Mouse (Mus musculus): ENCODE data around the gene Ppp1r12a. TPM values are rescaled to one million over a fixed set of nuclear protein-coding genes. Genes with fewer than 3 reads are reported as not detected.

Gene Ppp1r12a
- polyA plus RNA-seq, 1 experiment from 2014 or later, result 64.9 TPM

DNA sequence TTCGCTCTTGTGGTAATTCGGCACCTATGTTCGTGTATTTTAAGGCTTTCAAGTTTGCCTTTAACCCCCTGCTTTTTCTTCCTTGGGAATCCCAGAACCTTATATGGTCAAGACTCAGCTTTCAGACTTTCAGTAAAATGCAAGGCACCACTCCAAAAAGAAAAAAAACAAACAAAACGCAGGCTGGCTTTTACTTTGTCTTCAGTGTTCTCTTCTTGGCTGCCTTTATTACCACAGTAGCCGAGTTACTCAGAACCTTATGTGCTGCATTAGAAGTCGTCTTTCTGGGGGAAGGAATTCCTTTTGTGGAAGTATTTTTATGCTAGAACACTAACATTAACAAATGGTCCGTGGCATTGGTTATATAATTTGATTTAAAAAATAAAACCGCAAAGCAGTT is 22.8 kb downstream of the Ppp1r12a start:
- Histone ChIP-seq H3K9me3 (replicated peaks; ENCODE audit: control insufficient read depth, low read length) (no peaks in the 10 kb centered on the region), H3K9ac (ENCODE audit: low read length) (no peak overlapping the region), H3K27me3 (replicated peaks; ENCODE audit: control insufficient read depth, insufficient read depth, low read length) (no peaks in the 10 kb centered on the region), H3K4me3 (ENCODE audit: low read depth, low read length) (no peak overlapping the region), H3K36me3 (ENCODE audit: control insufficient read depth, insufficient read depth, low read length) (no peaks in the 10 kb centered on the region), H3K27ac (ENCODE audit: low read depth, low read length) (no peak overlapping the region), H3K4me1 (ENCODE audit: control insufficient read depth, insufficient read depth, low read length) (no peaks in the 10 kb centered on the region), H3K4me2 (ENCODE audit: low read length) (no peak overlapping the region)
- DNase-seq (ENCODE audit: low spot score) (peak; percentile 10), ATAC-seq (no peak)
- WGBS, result 86% methylated on average over 8 of the region's 8 CpGs

GRCm38 (mm10) chr10:108185265-108185664 is 23.3 kb downstream of the Ppp1r12a start:
- WGBS, result 90% methylated on average over 3 of the region's 3 CpGs
- Histone ChIP-seq H3K36me3 (ENCODE audit: control insufficient read depth, insufficient read depth, low read length) (no peaks in the 10 kb centered on the region), H3K9me3 (replicated peaks; ENCODE audit: control insufficient read depth, low read length) (no peaks in the 10 kb centered on the region), H3K27ac (ENCODE audit: low read depth, low read length) (no peak overlapping the region), H3K27me3 (replicated peaks; ENCODE audit: control insufficient read depth, insufficient read depth, low read length) (no peaks in the 10 kb centered on the region), H3K4me1 (ENCODE audit: control insufficient read depth, insufficient read depth, low read length) (no peaks in the 10 kb centered on the region), H3K4me2 (ENCODE audit: low read length) (no peak overlapping the region), H3K4me3 (ENCODE audit: low read depth, low read length) (no peak overlapping the region), H3K9ac (ENCODE audit: low read length) (no peak overlapping the region)
- ATAC-seq (no peak), DNase-seq (ENCODE audit: low spot score) (no peak)

DNA sequence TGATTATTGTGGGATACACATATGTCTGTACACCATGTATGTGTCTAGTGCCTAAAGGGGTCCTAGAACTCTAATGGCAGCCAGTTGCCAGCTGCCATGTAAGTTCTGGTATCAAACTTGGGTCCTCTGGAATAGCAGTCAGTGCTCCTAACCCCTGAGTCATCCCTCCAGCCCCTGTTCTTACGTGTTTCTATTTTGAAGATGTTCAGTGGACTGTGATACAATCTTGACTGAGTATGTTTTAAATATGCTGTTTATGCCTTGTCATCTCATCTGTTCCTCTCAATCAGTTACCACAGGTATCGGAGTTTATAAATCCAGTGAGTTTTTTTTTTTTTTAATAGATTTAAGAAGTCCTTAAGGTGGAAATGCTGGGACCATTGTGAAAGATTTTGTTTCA is 27.3 kb downstream of the Ppp1r12a start:
- Histone ChIP-seq H3K4me3 (ENCODE audit: low read depth, low read length) (no peak overlapping the region), H3K27me3 (replicated peaks; ENCODE audit: control insufficient read depth, insufficient read depth, low read length) (no peaks in the 10 kb centered on the region), H3K4me1 (ENCODE audit: control insufficient read depth, insufficient read depth, low read length) (peaks cover 5% of the 10 kb centered on the region; the same call in 1 of the 2 replicates), H3K9me3 (replicated peaks; ENCODE audit: control insufficient read depth, low read length) (no peaks in the 10 kb centered on the region), H3K9ac (ENCODE audit: low read length) (no peak overlapping the region), H3K27ac (ENCODE audit: low read depth, low read length) (no peak overlapping the region), H3K36me3 (ENCODE audit: control insufficient read depth, insufficient read depth, low read length) (no peaks in the 10 kb centered on the region), H3K4me2 (ENCODE audit: low read length) (no peak overlapping the region)
- WGBS, result 89% methylated on average over 2 of the region's 2 CpGs
- ATAC-seq, result no peak
- no peak for DNase-seq (ENCODE audit: low spot score)

DNA sequence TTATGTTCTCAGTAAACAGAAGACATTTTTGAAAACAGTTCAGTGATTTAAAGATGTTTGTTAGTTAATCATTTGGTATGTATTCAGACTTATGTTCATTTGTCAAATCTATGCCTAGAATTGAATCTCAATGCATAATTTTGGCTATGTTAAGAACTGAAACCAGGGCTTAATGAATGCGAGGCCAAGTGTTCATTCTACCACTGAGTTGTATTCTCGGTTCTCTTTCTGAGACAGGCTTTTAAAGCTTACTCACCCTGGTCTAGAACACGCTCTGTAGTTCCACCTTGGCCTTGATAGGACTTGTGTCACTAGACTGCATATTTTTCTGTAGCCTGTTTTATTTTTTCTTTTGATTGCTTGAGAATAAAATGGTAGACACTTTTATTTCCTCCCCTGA is 28.0 kb downstream of the Ppp1r12a start:
- 83% methylated on average over 3 of the region's 3 CpGs for WGBS
- Histone ChIP-seq H3K4me1 (ENCODE audit: control insufficient read depth, insufficient read depth, low read length) (peaks cover 5% of the 10 kb centered on the region; the same call in 1 of the 2 replicates), H3K4me2 (ENCODE audit: low read length) (no peak overlapping the region), H3K9me3 (replicated peaks; ENCODE audit: control insufficient read depth, low read length) (no peaks in the 10 kb centered on the region), H3K27me3 (replicated peaks; ENCODE audit: control insufficient read depth, insufficient read depth, low read length) (no peaks in the 10 kb centered on the region), H3K27ac (ENCODE audit: low read depth, low read length) (no peak overlapping the region), H3K36me3 (ENCODE audit: control insufficient read depth, insufficient read depth, low read length) (no peaks in the 10 kb centered on the region), H3K9ac (ENCODE audit: low read length) (no peak overlapping the region), H3K4me3 (ENCODE audit: low read depth, low read length) (no peak overlapping the region)
- ATAC-seq (no peak), DNase-seq (ENCODE audit: low spot score) (no peak)

GRCm38 (mm10) chr10:108190626-108191025 is 28.6 kb downstream of the Ppp1r12a start:
- ATAC-seq (no peak), DNase-seq (ENCODE audit: low spot score) (peak; percentile 22)
- Histone ChIP-seq H3K4me3 (ENCODE audit: low read depth, low read length) (no peak overlapping the region), H3K27me3 (replicated peaks; ENCODE audit: control insufficient read depth, insufficient read depth, low read length) (no peaks in the 10 kb centered on the region), H3K4me1 (ENCODE audit: control insufficient read depth, insufficient read depth, low read length) (peaks cover 5% of the 10 kb centered on the region; the same call in 1 of the 2 replicates), H3K4me2 (ENCODE audit: low read length) (no peak overlapping the region), H3K36me3 (ENCODE audit: control insufficient read depth, insufficient read depth, low read length) (no peaks in the 10 kb centered on the region), H3K9ac (ENCODE audit: low read length) (no peak overlapping the region), H3K9me3 (replicated peaks; ENCODE audit: control insufficient read depth, low read length) (no peaks in the 10 kb centered on the region), H3K27ac (ENCODE audit: low read depth, low read length) (no peak overlapping the region)

DNA sequence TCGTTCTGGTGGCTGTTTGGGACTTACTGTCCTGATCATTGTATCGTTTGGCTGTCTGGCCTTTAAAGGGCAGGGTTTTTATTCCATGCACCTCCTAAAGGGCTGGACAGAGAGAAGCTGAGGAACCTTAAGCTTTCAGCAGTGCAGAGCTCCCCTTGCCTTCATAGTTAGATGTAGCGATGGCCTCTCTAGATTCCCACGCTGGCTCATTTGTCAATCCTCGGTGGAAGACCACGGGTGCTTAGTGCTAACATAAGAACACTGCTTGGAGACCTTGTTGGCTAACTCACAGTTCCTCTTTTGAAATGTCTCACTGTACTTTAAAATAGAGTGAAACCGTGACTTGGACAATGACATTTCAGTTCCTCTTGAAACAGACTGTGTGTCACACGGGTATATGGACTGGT is 29.4 kb downstream of the Ppp1r12a start:
- peaks cover 5% of the 10 kb centered on the region; the same call in 1 of the 2 replicates for H3K4me1 ChIP-seq (ENCODE audit: control insufficient read depth, insufficient read depth, low read length)
- no peak overlapping the region for H3K9ac ChIP-seq (ENCODE audit: low read length)
- H3K9me3 ChIP-seq (replicated peaks; ENCODE audit: control insufficient read depth, low read length), result no peaks in the 10 kb centered on the region
- no peak overlapping the region for H3K4me2 ChIP-seq (ENCODE audit: low read length)
- DNase-seq (ENCODE audit: low spot score), result no peak
- 62% methylated on average over 8 of the region's 8 CpGs for WGBS
- H3K27me3 ChIP-seq (replicated peaks; ENCODE audit: control insufficient read depth, insufficient read depth, low read length), result no peaks in the 10 kb centered on the region
- no peaks in the 10 kb centered on the region for H3K36me3 ChIP-seq (ENCODE audit: control insufficient read depth, insufficient read depth, low read length)
- H3K4me3 ChIP-seq (ENCODE audit: low read depth, low read length), result no peak overlapping the region
- no peak overlapping the region for H3K27ac ChIP-seq (ENCODE audit: low read depth, low read length)
- no peak for ATAC-seq

- H3K9ac ChIP-seq (ENCODE audit: low read length), result no peak overlapping the region
- no peaks in the 10 kb centered on the region for H3K36me3 ChIP-seq (ENCODE audit: control insufficient read depth, insufficient read depth, low read length)
- no peak overlapping the region for H3K4me3 ChIP-seq (ENCODE audit: low read depth, low read length)
- ATAC-seq (no peak), DNase-seq (ENCODE audit: low spot score) (no peak)
- peaks cover 5% of the 10 kb centered on the region; the same call in 1 of the 2 replicates for H3K4me1 ChIP-seq (ENCODE audit: control insufficient read depth, insufficient read depth, low read length)
- no peak overlapping the region for H3K27ac ChIP-seq (ENCODE audit: low read depth, low read length)
- no peak overlapping the region for H3K4me2 ChIP-seq (ENCODE audit: low read length)
- 58% methylated on average over 2 of the region's 2 CpGs for WGBS
- no peaks in the 10 kb centered on the region for H3K9me3 ChIP-seq (replicated peaks; ENCODE audit: control insufficient read depth, low read length)
- H3K27me3 ChIP-seq (replicated peaks; ENCODE audit: control insufficient read depth, insufficient read depth, low read length), result no peaks in the 10 kb centered on the region
Measured at GRCm38 (mm10) chr10:108192306-108192705, 30.3 kb downstream of the Ppp1r12a start.

DNA sequence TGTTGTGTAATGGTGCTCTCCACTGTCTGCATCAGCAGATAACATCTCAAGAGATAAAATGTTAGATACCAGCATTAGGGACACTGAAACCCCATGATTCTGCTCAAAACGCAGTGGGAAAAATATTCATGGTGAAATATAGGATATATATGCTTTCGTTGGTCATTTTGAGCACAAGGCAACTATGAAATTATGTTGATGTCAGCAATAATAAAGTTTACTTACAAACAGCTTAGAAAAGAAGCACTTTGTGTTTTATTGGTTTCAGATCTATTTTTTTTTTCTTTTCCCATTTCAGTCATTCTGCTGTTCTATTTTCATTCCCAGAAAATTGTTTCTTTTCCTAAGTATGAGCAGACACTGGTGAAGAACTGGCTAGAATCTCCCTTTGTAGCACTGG is 34.1 kb downstream of the Ppp1r12a start:
- no peak overlapping the region for H3K4me2 ChIP-seq (ENCODE audit: low read length)
- peaks cover 5% of the 10 kb centered on the region; the same call in 1 of the 2 replicates for H3K4me1 ChIP-seq (ENCODE audit: control insufficient read depth, insufficient read depth, low read length)
- DNase-seq (ENCODE audit: low spot score) (no peak), ATAC-seq (no peak)
- 0 out of 2 replicates have a peak, but pooled peaks cover 4% of the 10 kb centered on the region for H3K36me3 ChIP-seq (ENCODE audit: control insufficient read depth, insufficient read depth, low read length)
- H3K27me3 ChIP-seq (replicated peaks; ENCODE audit: control insufficient read depth, insufficient read depth, low read length), result no peaks in the 10 kb centered on the region
- no peak overlapping the region for H3K4me3 ChIP-seq (ENCODE audit: low read depth, low read length)
- WGBS, result 95% methylated on average over 2 of the region's 2 CpGs
- H3K9ac ChIP-seq (ENCODE audit: low read length), result no peak overlapping the region
- no peak overlapping the region for H3K27ac ChIP-seq (ENCODE audit: low read depth, low read length)
- H3K9me3 ChIP-seq (replicated peaks; ENCODE audit: control insufficient read depth, low read length), result no peaks in the 10 kb centered on the region

DNA sequence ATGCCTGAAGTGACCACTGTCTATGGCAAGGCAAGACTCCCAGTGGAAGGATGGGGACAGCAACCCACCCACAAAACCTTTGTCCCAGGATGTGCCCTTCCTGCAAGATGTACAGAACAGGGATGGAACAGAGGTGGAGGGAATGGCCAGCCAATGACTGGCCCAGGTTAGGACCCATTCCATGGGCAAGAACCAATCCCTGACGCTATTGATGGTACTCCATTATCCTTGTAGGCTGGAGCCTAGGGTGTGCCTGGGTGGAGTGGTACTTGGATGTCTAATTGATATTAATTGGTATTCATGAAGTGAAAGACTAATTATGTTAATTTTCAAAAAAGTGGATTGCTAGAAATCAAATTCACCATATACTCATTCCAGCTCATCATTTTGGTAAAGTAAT is 35.5 kb downstream of the Ppp1r12a start:
- WGBS, result 100% methylated on average over 1 of the region's 1 CpGs
- Histone ChIP-seq H3K4me1 (ENCODE audit: control insufficient read depth, insufficient read depth, low read length) (no peaks in the 10 kb centered on the region), H3K4me2 (ENCODE audit: low read length) (no peak overlapping the region), H3K27ac (ENCODE audit: low read depth, low read length) (no peak overlapping the region), H3K9ac (ENCODE audit: low read length) (no peak overlapping the region), H3K4me3 (ENCODE audit: low read depth, low read length) (no peak overlapping the region), H3K27me3 (replicated peaks; ENCODE audit: control insufficient read depth, insufficient read depth, low read length) (no peaks in the 10 kb centered on the region), H3K36me3 (ENCODE audit: control insufficient read depth, insufficient read depth, low read length) (0 out of 2 replicates have a peak, but pooled peaks cover 4% of the 10 kb centered on the region), H3K9me3 (replicated peaks; ENCODE audit: control insufficient read depth, low read length) (no peaks in the 10 kb centered on the region)
- no peak for ATAC-seq
- DNase-seq (ENCODE audit: low spot score), result no peak
